Mouse (Mus musculus) CH12F3 (cell line): Measurements from ENCODE around the gene Ccdc22.

Experiments
- in situ Hi-C: fragments of 300-500 bp; cut with MboI; formaldehyde crosslinking; loops from 2 replicates; pipeline ENCODE4 v1.14.3; 2020; ENCODE audit warnings: low sequenced_read_pairs

The Ccdc22 gene

DNA sequence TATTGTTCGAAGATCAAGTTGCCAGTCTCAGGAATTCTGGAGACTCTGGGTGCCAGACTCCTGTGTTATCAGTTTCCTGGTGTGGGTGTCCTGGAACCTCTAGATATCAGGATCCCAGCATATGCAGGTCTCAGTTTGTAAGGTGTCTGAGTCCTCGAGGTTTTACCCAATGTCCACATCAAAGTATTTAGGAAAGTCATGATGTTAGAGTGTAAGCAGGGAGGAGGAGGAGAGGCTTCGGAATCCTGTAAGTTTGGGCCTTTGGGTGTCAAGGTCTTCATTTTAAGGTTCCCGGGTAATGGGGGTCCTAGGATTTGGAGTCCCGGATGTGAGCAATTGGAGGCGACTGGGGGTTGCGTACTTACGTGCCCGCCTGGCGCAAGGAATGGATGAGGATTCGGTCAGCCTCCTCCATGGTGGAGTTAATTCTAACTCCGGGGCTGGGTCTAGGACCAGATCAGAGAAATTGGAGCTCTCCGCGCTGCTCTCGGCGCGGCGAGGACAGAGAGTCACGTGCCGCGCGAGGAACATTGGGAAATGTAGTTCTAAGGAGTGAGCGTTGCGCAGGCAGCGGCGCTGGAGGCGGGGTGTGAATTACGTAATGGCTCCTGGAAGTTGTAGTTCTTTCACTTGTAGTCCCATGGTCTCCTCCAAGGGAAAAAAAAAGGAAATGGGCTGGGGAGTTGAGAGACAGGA, at the start of gene Ccdc22:
TSS of gene Ccdc22 (minus strand) at position 639 of the 696 bp plus-strand sequence.
- in situ Hi-C loops: no loop called here

DNA sequence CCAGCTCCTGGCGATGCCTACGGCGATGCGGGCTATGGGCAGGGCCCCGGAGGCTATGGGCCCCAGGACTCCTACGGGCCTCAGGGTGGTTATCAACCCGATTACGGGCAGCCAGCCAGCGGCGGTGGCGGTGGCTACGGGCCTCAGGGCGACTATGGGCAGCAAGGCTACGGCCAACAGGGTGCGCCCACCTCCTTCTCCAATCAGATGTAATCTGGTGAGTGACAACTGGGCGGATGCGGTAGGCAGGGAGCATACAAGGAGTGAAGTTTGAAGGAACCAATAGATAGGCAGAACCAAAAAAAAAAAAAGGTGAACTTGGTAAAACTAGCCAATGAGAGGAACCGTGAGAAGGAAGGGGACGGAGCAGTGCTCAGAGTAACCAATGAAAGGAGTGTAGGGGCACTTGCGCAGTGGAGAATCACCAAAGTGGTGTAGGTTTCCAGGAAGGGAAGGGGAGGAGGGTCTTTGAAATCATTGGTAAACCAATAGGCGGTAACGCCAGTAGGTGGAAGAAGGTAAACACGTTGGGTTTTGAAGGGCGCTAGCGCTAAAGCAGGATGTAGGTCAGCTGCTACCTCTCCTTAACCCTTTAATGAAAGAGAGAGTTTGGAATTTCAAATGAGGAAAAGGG, 43.5 kb upstream of the Ccdc22 start:
- in situ Hi-C loops: no loop called here

DNA sequence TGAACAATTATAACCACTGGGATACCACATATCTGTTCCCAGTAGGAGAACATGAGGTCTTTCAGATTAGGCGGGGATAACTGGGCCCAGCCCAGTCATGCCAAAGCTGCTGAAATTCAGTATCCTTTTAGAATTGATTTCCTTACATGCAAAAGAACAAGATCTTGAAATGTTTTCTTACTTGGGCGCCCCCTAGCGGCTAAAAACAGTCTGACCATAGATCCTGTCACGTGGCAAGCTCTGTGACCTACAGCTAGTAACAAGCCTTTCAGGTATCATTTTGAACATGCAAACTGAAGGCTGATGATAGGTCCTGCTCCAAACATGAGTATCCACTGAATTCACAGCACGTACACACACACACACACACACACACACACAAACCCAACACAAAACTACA, 40.0 kb upstream of the Ccdc22 start:
- in situ Hi-C loops: no loop called here

DNA sequence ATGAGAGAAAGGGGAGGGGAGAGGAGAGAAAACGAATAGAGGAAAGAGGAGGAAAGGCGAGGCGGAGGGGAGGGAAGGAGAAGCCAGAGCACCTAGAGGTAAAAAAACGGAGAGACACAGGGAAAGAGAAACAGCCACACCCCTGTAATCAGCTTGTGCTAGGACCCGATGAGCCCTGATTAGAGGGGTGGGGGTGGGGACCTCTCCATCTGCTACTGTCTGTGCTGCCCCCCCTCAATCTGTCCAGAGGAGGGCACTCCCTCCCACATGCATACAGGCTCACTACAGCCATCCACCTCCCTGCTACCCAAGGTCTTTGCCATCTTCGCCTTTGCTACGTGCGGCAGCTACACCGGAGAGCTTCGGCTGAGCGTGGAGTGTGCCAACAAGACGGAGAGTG, 35.5 kb upstream of the Ccdc22 start:
- in situ Hi-C loops: no loop called here

DNA sequence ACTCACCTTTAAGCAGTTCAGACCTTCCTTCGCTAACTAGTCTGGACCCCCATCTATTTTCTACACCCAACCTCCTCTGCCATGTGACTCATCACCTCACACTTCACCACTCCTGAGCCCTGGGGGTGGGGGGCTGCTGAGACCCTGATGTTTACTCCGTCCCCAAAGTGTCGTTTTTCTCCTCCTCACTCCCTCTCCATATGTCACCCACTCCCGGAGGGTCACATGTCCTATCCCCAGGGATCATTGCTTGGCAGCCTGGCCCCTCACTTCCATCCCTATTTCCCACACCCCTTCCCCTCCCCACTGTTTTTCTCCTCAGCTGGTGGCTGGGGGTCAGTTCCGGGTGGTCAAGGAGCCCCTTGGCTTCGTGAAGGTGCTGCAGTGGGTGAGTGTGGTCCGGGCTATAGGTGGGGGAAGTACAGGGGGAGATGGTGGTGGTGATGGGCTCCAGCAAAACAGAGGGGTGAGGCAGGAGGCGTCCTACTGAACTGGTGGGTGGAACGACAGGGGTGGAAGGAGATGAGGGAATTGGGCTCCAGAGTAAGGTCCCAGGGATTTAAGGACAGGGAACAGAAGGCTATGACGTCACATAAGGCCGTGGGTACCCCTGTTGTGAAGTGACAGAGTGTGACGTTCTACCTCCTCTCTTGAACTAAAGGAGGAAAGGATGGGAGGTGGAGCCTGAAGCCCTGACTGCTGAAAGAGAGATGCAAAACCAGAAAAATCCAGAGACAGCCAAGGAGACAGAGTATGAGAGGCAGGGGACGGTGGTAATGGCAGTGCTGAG, 34.4 kb upstream of the Ccdc22 start:
- in situ Hi-C loops: no loop called here

DNA sequence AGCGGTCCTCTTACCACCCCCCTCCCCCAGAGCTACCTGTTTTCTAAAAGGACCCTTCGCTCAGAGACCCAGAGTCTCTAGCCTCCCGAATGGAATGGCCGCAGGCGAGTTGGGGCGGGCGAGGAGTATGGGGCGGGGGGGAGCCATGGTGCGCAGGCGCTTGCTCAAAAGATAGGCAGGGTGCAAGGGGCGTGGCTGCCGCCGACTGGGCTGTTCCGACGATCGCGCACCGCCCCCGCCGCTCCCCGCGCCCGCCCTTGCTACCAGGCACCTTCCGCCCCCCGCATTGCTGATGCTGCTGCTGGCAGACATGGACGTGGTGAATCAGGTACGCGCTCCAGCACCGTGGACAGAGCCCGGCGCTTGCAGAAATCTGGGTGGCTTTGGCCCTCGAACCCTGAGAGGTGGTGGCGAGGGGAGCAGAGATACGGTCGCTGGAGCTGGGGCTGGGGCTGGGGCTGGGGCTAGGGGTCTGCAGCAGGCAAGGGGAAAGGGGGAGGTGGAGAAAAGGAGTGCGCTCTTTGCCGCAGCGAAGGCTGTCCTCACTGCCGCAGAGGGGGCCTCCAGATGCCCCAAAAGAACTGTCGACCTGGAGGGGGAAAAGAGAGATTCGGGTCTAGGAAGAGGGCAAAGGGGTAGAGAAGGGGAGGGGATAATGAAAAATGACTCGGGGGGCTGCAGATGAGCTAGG, 33.2 kb upstream of the Ccdc22 start, which contains the start of gene Syp:
TSS of gene Syp (plus strand) at position 71 of the 691 bp plus-strand sequence.
- in situ Hi-C loops: no loop called here

DNA sequence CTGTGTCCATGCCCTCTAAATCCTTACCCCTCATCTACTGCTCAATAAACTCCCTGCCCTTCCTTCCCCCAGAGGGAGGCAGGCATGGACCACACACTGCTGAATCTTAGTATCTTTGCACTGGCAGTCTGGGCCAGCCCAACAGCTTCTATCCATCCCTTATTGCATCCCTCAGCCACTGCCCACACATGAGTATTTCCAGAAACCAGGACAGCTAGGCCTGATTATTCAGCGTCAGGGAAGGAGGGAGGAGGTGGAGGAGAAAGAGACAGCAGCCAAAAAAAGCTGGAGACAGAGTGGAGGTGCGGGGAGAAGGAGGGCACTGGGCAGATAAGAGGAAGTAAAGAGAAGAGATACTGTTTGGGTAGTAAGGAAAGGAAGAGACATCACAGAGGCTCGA, 29.8 kb upstream of the Ccdc22 start:
- in situ Hi-C loops: no loop called here

DNA sequence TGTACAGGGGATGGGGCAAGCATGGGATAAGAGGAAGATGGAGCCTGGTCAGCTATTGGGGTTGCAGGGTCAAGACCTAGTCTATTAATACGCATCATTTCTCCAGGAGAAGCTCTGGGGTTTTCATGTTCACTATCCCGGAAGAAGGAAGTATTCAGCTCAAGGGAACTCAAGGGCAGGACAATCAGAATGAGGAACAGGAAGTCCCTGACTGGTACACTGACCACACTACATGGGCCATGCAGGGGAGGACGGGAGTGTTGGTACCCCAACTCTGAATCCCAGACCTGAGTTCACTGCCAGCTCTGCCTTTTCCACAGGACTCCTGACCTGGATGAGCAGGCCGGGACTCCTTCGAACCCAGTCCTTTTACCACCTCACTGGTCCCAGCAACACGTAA, 27.2 kb upstream of the Ccdc22 start:
- in situ Hi-C loops: no loop called here

DNA sequence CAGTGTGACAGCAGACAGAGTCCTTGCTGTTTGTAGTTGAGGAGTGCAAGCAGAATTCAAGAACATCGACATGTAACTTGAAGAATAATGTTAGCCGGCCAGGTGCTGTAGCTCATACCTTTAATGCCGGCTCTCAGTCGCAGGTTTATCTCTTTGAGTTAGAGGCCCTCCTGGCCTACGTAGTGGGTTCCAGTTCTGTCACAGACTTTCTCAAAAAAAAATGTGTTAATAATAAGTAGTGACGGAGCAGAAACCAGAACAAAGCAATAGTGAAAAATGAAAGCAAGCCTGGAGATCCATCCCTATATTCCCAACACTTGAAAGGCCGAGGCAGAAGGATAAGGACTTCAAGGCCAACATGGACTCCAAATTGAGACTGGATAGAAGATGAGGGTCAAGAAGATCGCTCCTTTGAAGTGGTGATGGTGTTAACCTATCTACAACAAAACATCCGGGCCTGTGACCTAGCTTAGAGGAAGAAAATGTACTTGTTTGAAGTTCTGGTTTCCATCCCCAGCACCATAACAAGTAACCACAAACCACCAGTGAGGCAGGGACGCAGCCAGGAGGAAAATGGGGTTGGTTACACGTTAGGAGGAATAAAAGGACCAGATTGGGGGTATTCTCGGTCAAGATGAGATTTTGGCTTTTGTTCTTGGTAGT, 12.7 kb upstream of the Ccdc22 start:
- in situ Hi-C loops: no loop called here

DNA sequence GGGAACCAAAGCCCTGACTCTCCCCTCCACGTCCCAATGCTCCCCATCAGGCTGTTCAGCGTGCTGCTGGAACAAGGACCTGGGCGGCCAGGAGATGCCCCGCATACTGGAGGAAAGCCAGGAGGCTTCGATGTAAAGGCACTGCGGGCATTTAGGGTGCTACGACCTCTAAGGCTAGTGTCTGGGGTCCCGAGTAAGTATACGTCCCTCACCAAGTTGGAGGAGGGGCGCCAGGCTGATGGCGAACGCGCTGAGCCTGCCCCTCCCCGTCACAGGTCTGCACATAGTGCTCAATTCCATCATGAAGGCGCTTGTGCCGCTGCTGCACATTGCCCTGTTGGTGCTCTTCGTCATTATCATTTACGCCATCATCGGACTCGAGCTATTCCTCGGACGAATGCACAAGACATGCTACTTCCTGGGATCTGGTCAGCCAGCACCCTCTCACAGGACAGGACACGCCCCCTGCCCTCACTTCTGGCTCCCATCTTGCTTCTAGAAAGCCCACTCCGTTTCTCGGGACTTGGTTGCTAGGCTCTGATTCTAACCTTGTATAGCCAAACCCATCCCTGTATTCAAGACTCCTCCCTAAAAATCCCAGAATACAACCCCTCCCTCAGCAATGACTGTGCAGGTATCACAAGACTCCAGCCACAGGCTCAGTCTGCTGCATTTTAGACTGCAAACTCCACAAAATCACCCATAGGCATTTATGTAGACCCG, 5.4 kb upstream of the Ccdc22 start:
- in situ Hi-C loops: no loop called here

DNA sequence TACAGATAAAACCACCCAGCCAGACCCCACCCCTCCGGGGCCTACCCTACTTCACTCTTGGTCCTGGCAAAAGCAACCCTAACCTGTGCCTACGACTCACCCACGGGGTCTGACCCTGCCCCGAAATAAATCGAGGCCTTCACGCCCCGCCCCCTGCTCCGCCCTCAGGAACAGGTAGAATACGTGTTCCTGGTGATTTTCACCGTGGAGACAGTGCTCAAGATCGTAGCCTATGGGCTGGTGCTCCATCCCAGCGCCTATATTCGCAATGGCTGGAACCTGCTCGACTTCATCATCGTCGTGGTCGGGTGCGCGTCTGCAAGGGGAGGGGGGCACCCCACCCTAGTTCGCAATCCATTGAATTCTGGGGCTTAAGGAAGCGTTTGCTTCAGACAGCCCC, 4.7 kb upstream of the Ccdc22 start:
- in situ Hi-C loops: no loop called here

DNA sequence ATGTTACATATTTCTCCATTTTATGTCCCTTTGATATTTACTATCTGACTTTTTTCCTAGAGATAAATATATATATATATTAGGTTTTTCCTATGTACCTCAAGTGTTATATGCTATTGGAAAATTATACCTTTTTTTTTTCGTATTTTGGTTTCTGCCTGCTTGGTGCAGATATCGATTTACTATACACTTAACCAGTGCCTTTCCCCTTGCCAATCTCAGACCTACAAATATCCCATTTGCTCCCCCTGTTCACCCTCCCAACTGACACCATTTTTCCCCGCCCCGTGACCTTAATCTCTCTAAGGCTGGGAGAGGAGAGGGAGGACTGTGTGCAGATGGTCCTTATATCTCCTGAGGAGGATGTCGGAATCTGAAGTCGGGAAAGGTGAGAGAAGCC, 1.5 kb upstream of the Ccdc22 start, which contains the start of gene Cacna1f:
TSS of gene Cacna1f (plus strand) at position 301 of the 400 bp plus-strand sequence.
- in situ Hi-C loops: no loop called here

DNA sequence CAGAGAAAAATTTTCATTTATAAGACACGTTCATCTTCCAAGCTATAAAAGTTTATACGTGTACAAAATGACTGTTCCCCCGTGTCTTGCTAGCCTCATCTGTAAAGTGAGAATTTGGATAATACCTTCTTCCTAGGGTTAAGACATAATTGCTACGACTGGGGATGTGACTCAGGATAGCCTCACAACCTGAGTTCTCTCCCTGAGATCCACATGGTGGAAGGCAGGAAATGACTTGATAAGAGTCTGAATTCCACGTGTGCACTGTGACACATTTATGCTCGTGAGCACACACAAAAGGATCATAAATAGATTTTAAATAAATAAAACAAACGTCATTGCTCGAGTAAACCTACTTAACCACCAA, 241 bp upstream of the Ccdc22 start:
- in situ Hi-C loops: no loop called here

DNA sequence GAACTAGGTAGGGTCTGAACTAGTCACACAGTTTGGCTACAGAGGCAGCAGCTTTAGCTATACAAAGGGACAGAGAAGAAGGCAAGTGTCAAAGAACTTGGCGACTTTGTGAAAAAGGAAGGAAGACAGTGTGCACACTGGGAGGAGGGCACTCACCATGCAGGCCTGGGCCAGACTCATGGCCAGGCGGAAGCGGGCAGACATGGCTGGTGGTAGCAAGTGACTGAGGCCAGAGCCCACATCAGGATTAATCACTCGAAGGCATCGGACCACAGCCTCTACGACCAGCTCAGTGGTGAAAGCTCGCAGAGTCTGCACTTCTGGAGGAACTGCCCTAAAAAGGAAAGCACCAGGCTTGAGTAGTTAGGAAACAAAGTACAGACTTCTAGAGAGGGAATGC, 1.3 kb downstream of the Ccdc22 start:
- in situ Hi-C loops: no loop called here

DNA sequence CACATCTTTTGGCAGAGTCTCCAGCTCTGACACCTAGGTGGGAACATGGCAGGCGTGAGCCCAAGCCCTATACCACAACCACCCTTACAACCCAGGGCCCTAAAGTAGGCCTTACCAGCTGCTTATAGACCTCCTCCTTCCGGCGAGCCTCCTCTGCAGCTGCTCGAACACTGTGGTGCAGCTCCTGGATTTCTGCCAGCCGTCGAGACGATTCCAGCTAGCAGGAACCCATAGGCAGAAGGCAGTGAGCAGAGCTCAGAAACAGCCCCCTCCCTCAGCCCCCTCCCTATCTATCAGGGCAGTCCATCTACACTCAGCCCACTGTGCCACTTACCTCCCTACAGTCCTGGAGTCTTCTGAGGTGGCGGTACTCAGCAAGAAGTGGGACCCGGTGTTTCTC, 9.9 kb downstream of the Ccdc22 start:
- in situ Hi-C loops: no loop called here

DNA sequence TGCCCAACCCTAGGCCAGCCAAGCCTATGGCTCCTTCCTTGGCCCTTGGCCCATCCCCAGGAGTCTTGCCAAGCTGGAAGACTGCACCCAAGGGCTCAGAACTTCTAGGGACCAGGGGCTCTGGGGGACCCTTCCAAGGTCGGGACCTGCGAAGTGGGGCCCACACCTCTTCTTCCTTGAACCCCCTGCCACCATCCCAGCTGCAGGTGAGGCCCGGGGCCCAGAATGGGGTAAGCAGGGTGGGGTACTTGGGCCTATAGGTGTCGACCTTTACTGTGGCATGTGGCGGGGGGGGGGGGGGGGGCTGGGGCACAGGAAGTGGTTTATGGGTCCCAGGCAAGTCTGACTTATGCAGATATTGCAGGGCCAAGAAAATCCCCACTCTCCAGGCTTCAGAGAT, 19.0 kb downstream of the Ccdc22 start:
- in situ Hi-C loops: no loop called here

DNA sequence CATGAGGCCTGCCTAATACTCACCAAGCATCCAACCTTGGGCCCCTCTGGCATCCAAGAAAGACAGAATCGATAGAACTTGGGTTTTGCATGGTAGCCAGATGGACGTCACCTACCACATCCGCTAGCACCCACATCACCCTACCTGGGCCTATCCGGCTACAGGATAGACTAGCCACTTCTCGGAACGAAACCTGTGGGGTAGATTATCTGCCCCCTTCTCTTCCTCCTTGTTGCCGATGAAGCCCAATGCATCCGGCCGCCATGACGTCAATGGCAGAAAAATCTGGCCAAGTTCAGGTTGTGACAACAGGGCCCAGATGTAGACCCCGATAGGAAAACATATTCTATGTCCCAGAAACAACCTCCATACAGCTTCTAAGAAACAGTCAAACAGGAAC, 21.4 kb downstream of the Ccdc22 start:
- in situ Hi-C loops: no loop called here

DNA sequence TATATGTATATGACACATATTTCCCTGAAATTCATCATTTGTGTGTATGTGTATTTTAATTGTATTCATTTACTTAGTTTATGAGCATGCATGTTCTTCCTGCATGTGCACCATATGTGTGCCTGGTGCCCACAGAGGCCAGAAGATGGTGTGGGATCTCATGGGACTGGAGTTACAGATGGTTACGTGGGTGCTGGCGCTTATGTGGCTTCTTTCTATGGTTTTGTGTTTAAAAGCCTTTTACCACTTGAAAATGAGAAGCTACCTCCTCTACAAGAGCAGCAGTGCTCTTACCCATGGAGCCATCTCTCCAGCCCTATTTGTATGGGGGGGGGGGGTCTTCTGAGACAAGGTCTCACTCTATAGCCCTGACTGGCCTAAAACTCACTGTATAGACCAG, 24.2 kb downstream of the Ccdc22 start:
- in situ Hi-C loops: no loop called here

DNA sequence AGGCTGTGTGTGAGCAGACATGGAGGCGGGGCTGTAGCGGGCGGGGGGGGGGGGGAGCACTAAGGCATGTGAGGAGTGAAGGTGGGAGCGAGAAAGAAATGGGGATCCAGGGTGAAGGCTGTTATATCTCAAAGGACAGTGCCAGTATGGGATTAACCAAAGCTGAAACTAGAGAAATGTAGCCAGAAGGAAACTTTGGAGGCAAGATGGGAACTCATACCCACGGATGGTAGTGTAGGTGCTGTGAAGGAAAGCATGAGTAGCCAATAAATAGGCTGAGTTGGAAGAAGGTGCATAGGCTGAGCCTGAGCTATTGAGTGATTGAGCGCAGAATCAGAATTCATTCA, 30.5 kb downstream of the Ccdc22 start:
- in situ Hi-C loops: no loop called here
